Mouse (Mus musculus) megakaryocyte, embryonic 14.5 days (primary cell): ENCODE data around the gene Neurog1.

Source experiments
- FLI1 ChIP-seq: IDR thresholded peaks from 2 replicates; pipeline ENCODE4 v1.6.1; 2012; ENCODE audit warnings: low read length, inconsistent platforms, mixed read lengths
- GATA1 ChIP-seq: IDR thresholded peaks from 3 replicates; pipeline ENCODE4 v1.6.1; 2012; ENCODE audit warnings: mixed read lengths, low read length, inconsistent platforms, borderline replicate concordance

DNA sequence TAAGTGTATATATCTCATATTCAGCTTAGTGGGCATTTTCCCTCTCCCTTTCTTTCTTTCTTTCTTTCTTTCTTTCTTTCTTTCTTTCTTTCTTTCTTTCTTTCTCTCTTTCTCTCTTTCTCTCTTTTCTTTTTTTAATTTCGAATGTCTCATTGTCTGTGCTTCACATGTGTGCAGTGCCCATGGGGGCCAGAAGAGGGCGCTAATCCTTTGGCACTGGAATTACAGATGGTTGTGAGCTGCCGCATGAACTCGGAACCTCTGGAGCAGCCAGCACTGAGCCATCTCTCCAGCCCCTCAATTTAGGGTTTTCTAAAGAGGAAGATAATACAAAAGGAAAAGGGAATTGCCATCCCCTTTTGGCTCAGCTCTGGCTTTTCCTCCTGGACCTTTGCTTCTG, 15.4 kb upstream of the Neurog1 start:
- TF ChIP-seq GATA1 (no peak), FLI1 (no peak)
